Mouse (Mus musculus): ENCODE data around the gene Spag4.
A peak's percentile ranks its signal among the peaks of the same experiment; 100 is the strongest.
"Not testable (repeated sequence)": the region's sequence is repeated elsewhere in the genome, so short reads cannot be mapped to it uniquely, and the experiment has no call there.

Spag4 gene

DNA sequence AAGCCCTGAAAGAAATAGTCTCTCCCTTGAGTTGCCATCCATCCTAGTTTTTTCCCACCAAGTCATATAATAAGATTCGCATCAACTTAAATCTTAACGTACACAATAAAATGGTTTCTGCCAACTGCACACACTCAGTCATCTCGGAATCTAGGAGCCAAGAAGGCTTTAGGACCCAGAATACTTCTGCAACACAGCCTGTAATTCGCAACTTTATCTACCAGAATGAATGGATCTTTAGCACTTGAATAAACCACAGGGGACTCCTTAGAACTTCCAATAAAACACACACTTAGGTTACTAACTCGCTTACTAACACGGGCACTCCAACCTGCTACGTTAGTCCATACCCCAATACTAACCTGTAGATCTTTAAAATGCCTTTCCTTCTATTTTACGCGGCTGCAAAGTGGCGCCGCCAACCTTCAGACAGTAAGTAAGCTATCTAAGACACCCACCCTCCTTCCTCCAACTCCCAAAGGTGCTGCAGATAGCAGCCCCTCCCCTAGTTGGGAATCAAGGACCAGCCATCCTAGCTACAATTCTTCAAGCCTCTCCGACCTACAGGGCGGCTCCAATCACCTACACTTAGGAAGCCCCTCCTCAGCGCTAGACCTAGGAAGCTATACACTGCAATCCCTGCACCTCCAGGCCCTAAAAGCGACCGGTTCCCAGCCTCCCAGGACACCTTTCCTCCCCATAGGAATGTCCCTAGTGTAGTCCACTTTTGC lies 45.8 kb downstream of the Spag4 start:
- no peak for DNase-seq (ENCODE audit: low spot score in 2 of 2)

DNA sequence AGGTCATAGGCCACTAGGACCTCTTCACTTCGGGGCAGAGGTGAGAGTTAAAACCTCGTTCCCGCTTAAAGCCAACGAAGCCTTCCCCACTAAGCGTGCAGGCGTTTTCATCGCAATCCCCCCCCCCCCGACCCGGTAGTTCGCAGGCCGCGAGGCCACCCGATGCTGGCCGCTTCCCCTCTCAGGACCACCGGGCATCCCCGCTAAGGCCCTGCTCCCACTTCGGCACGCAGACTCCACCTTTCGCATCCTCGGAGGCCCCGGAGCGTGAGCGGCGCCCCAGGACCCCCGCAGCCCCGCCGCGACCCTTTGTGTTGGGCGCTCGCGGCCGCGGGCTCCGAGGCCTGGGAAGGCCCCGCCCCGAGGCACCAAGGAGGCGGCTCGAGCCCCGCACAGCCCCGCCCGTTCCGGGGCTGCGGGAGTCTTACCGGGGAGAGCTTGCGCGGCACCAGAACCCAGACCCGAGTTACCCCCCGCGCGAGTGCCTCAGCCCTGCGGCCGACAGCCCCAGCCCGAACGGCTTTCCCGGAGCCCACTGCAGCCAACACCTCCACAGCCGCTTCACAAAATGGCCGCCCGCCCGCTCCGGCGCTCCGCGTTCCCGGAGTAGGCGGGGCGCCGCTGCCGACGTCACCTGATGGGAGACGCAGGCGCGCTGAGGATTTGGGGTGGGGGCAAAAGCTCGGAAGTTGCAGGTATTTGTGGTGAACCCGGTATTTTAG lies 46.5 kb downstream of the Spag4 start, which contains the start of the genes Cpne1 and Rbm12:
Gene Cpne1, minus strand, starts transcription at position 608 of the 722 bp plus-strand sequence.
Gene Rbm12, minus strand, starts transcription at position 621 of the 722 bp plus-strand sequence.
- peak; percentile 84 to 91 for DNase-seq (ENCODE audit: low spot score in 2 of 2)

DNA sequence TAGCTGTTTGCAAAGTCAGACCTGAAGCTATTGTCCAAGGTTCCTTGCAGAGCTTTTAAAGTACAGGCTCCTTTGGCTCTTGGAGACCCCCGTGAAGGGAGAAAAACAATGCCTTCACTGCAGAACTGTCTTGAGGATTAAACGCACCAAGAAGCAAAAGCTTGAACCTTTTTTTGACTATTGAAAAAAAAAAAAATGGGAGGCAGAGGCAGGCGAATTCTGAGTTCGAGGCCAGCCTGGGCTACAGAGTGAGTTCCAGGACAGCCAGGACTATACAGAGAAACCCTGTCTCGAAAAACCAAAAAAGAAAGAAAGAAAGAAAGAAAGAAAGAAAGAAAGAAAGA lies 47.1 kb downstream of the Spag4 start:
- not testable (repeated sequence) for DNase-seq (ENCODE audit: low spot score in 2 of 2)

GRCm38 (mm10) chr2:156119566-156119965 lies 54.6 kb downstream of the Spag4 start:
- no peak for DNase-seq (ENCODE audit: low spot score in 2 of 2)
